Mouse (Mus musculus) brain, embryonic 14.5 days (tissue): ENCODE measurements at regions not wholly inside any gene's neighbourhood (a gene's known extent, or its start where the extent isn't known, plus 50 kb on each side); places are given as distances from the start of the nearest gene placed in this dataset.

Experiments used
- CTCF ChIP-seq: fragments of 200-500 bp; IDR thresholded peaks from 2 replicates; pipeline ENCODE4 v1.5.1; 2012; ENCODE audit warnings: inconsistent platforms, mild to moderate bottlenecking, moderate library complexity, borderline replicate concordance; ENCODE audit not compliant: insufficient read depth, insufficient read length; ENCODE audit errors: extremely low read depth
- POLR2A ChIP-seq: fragments of 200-500 bp; IDR thresholded peaks from 2 replicates; pipeline ENCODE4 v1.6.1; 2012; ENCODE audit warnings: mild to moderate bottlenecking, inconsistent platforms, borderline replicate concordance; ENCODE audit not compliant: poor library complexity, insufficient read depth, insufficient read length, severe bottlenecking; ENCODE audit errors: extremely low read depth

DNA sequence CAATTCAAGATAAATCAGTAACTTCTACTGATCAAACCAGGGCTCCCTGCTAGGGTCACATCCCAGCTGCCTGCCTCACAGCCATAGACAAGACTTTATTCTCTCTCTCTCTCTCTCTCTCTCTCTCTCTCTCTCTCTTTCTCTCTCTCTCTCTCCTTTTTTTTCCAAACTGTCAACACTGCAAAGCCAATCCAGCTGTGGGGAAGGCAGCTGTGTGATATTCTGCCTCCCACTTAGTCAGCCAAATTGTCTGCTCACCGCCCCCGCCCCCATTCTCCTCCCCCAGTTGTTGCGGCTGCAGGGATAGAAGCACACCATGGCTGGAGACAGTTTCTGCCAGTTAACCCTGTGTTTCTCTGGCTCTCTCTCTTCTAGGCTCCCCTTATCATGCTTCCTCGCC lies 198.3 kb downstream of the Cdca7 start:
- TF ChIP-seq POLR2A (no peak), CTCF (no peak)
